Mouse (Mus musculus) lung, embryonic 15.5 days (tissue): ENCODE results near the gene Zdhhc22. TPM values are rescaled to one million over a fixed set of nuclear protein-coding genes. Genes with fewer than 3 reads are reported as not detected.

ENCODE experiments used
- ATAC-seq: fragments of 200-750 bp; cut with Nextera tagmentation; 2 replicates; pipeline ENCODE4 v1.8.0; 2017; ENCODE audit warnings: moderate number of reproducible peaks, borderline replicate concordance; ENCODE audit not compliant: low FRiP score, low TSS enrichment; ENCODE audit errors: extremely low read depth
- H3K27ac ChIP-seq: fragments of 300-500 bp; sonication (generic); 2 replicates; pipeline ENCODE4 v1.5.1; 2015; ENCODE audit warnings: moderate library complexity, mild to moderate bottlenecking, inconsistent platforms
- H3K27me3 ChIP-seq: fragments of 300-500 bp; sonication (generic); 2 replicates; pipeline ENCODE4 v1.6.1; 2015; ENCODE audit warnings: inconsistent platforms
- H3K36me3 ChIP-seq: fragments of 300-500 bp; sonication (generic); 2 replicates; pipeline ENCODE4 v1.6.1; 2015; ENCODE audit warnings: inconsistent platforms
- H3K4me1 ChIP-seq: fragments of 300-500 bp; sonication (generic); 2 replicates; pipeline ENCODE4 v1.6.1; 2015; ENCODE audit warnings: inconsistent platforms
- H3K4me2 ChIP-seq: fragments of 300-500 bp; sonication (generic); 2 replicates; pipeline ENCODE4 v1.6.1; 2015; ENCODE audit warnings: inconsistent platforms, mild to moderate bottlenecking, moderate library complexity
- H3K4me3 ChIP-seq: fragments of 300-500 bp; sonication (generic); 2 replicates; pipeline ENCODE4 v1.5.1; 2015; ENCODE audit warnings: mild to moderate bottlenecking, inconsistent platforms
- H3K9ac ChIP-seq: fragments of 300-500 bp; sonication (generic); 2 replicates; pipeline ENCODE4 v1.6.1; 2015; ENCODE audit warnings: inconsistent platforms
- H3K9me3 ChIP-seq: fragments of 300-500 bp; sonication (generic); 2 replicates; pipeline ENCODE4 v1.6.1; 2016; ENCODE audit warnings: inconsistent platforms
- WGBS: fragments of 180-500 bp; shearing (Covaris S2); methylation state at CpG from one replicate; pipeline ENCODE4 v1.1.7; 2015; 5-methylcytosine and 5-hydroxymethylcytosine counted together
- microRNA-seq: library from miRNA; unstranded; fragments of <30 nt; microRNA quantifications from one replicate; pipeline ENCODE4, GENCODE M21; 2016
- polyA plus RNA-seq: library from polyadenylated mRNA; unstranded; fragments of >200 nt; fragmentation: Nextera tagmentation; extraction: Ambion mirVana; gene quantifications from 2 replicates; pipeline ENCODE4 v1.2.1, GENCODE M21; 2015

Zdhhc22 gene
- polyA plus RNA-seq, 1 experiment from 2014 or later = 0.12 TPM

DNA sequence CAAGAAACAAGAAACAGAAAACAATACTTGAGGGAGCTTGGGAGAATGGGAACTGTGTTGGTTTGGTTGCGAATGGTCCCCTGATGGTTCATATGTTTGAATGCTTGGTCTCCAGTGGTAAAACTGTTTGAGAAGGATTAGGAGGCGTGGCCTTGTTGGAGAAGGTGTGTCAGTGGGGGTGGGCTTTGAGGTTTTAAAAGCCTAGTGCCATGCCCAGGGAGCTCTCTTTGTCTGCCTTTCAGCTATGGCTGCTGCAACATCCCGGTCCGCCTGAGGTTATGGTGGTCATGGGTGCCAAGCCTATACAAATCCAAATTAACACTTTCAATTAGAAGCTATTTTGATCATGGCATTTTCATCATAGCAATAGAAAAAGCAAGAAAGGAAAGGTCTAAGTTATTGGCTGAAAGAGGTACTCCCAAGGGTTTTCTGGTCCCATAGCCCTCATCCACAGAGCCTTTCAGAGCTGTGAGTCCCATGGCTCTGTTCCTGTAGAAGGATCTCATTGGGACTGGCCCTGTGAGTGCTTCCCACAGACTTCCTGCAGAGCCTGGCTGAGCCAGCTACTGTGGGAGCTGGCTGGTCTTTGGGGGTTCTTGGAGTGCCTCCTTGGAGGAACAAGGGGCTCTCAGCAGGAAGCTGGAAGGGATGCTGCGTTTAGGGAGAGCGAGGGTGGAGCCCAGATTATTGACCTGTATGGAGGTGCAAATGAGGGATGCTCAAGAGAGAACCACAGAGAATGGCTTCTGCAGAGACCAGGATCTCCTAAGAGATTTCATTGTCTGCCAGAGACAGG, 59.1 kb downstream of the Zdhhc22 start:
- 79% methylated on average over 6 of the region's 6 CpGs for WGBS
- H3K36me3 ChIP-seq = no peaks in the 10 kb centered on the region
- no peak overlapping the region for H3K9ac ChIP-seq
- no peak overlapping the region for H3K4me3 ChIP-seq
- peaks cover 14% of the 10 kb centered on the region for H3K4me1 ChIP-seq
- no peak overlapping the region for H3K27ac ChIP-seq
- H3K9me3 ChIP-seq = peaks cover 2% of the 10 kb centered on the region; the same call in 1 of the 2 replicates
- H3K27me3 ChIP-seq = no peaks in the 10 kb centered on the region
- no peak for ATAC-seq
- no peak overlapping the region for H3K4me2 ChIP-seq

Small RNA genes within 50 kb of the gene (microRNA-seq; reads per million reads assigned to microRNA genes)
- not detected for gene Gm25847

Other genes with a start within 250 kb of the Zdhhc22 start
- 49.4 and 50.0 TPM in 2 replicates for gene Irf2bpl, start 105.6 kb downstream of the Zdhhc22 start, polyA plus RNA-seq
- 18.0 and 19.2 TPM in 2 replicates for gene Cipc, start 43.4 kb downstream of the Zdhhc22 start, polyA plus RNA-seq
- 0.06 and 0.07 TPM in 2 replicates for gene Tmem63c, start 30.9 kb upstream of the Zdhhc22 start, polyA plus RNA-seq
- 6.4 and 7.1 TPM in 2 replicates for gene Ngb, start 112.1 kb upstream of the Zdhhc22 start, polyA plus RNA-seq
- 33.3 and 34.4 TPM in 2 replicates for gene Gstz1, start 156.7 kb upstream of the Zdhhc22 start, polyA plus RNA-seq
- gene Pomt2, start 157.5 kb upstream of the Zdhhc22 start, polyA plus RNA-seq = 16.4 and 16.8 TPM in 2 replicates
- 1.3 and 1.9 TPM in 2 replicates for gene Samd15, start 209.3 kb upstream of the Zdhhc22 start, polyA plus RNA-seq
- gene Tmed8, start 210.0 kb upstream of the Zdhhc22 start, polyA plus RNA-seq = 2.2 and 2.6 TPM in 2 replicates
- gene Noxred1, start 248.3 kb upstream of the Zdhhc22 start, polyA plus RNA-seq = 0.26 and 0.39 TPM in 2 replicates